Mouse (Mus musculus) myocyte (in vitro differentiated cells): Measurements from ENCODE around the gene Eif3m.

Experiments
- CEBPB ChIP-seq: IDR thresholded peaks from 2 replicates; pipeline ENCODE4 v1.6.1; 2011; ENCODE audit warnings: mild to moderate bottlenecking, moderate library complexity; ENCODE audit not compliant: poor library complexity, insufficient read depth, severe bottlenecking
- MYOG ChIP-seq, 3 experiments: IDR thresholded peaks; one replicate each; pipeline ENCODE4 v1.6.1; 2011; ENCODE audit warnings: control low read depth in 2 of 3, low read depth in 2 of 3, mild to moderate bottlenecking in 2 of 3; ENCODE audit not compliant: insufficient read length in 2 of 3, control insufficient read depth in 1 of 3, insufficient read depth in 1 of 3
- POLR2A ChIP-seq: IDR thresholded peaks from one replicate; pipeline ENCODE4 v1.6.1; 2011; ENCODE audit warnings: low read depth, mild to moderate bottlenecking, control low read depth, moderate library complexity; ENCODE audit not compliant: insufficient read length
- POLR2AphosphoS2 ChIP-seq: IDR thresholded peaks from one replicate; pipeline ENCODE4 v1.6.1; 2011; ENCODE audit warnings: low read depth, control low read depth; ENCODE audit not compliant: insufficient read length
- SRF ChIP-seq: IDR thresholded peaks from one replicate; pipeline ENCODE4 v1.6.1; 2011; ENCODE audit warnings: low read depth; ENCODE audit not compliant: control insufficient read depth, insufficient read length
- TCF12 ChIP-seq: IDR thresholded peaks from one replicate; pipeline ENCODE4 v1.6.1; 2011; ENCODE audit warnings: mild to moderate bottlenecking, control low read depth; ENCODE audit not compliant: poor library complexity, insufficient read depth, severe bottlenecking
- USF1 ChIP-seq: IDR thresholded peaks from one replicate; pipeline ENCODE4 v1.6.1; 2011; ENCODE audit warnings: low read depth, mild to moderate bottlenecking, control low read depth, moderate library complexity

GRCm38 (mm10) chr2:105058577-105059116 is 41.8 kb upstream of the Eif3m start:
- TF ChIP-seq POLR2A (no peak), CEBPB (no peak), SRF (no peak), MYOG (IDR thresholded peaks at IDR 0.05; ENCODE audit: control insufficient read depth in 1 of 3, insufficient read depth in 1 of 3, insufficient read length in 2 of 3, low read depth in 2 of 3) (no peak), USF1 (no peak), POLR2AphosphoS2 (no peak), TCF12 (no peak)
